Mouse (Mus musculus) liver, embryonic 14.5 days (tissue): ENCODE results near the gene Pknox2. TPM values are rescaled to one million over a fixed set of nuclear protein-coding genes. Genes with fewer than 3 reads are reported as not detected.

Experiments used
- ATAC-seq: fragments of 200-750 bp; cut with Nextera tagmentation; 2 replicates; pipeline ENCODE4 v1.8.0; 2017; ENCODE audit warnings: moderate number of reproducible peaks, mild to moderate bottlenecking, moderate library complexity; ENCODE audit not compliant: insufficient read depth
- DNase-seq, 3 experiments: peaks; one replicate each; pipeline ENCODE4 v3.0.0-alpha.2; 2012 to 2013; ENCODE audit warnings: low read depth in 3 of 3, low spot score in 3 of 3
- H3K27ac ChIP-seq: fragments of 300-500 bp; sonication (generic); 2 replicates; pipeline ENCODE4 v1.5.1; 2014; ENCODE audit warnings: moderate library complexity, mild to moderate bottlenecking, control low read depth, inconsistent platforms
- H3K27me3 ChIP-seq: fragments of 300-500 bp; sonication (generic); 2 replicates; pipeline ENCODE4 v1.6.1; 2014; ENCODE audit warnings: mild to moderate bottlenecking, low read length, moderate library complexity; ENCODE audit not compliant: control insufficient read depth, insufficient read depth
- H3K36me3 ChIP-seq: fragments of 300-500 bp; sonication (generic); replicated peaks from 2 replicates; pipeline ENCODE4 v1.6.1; 2014; ENCODE audit warnings: low read depth; ENCODE audit not compliant: control insufficient read depth, insufficient read depth
- H3K4me1 ChIP-seq, 2 experiments: fragments of 200-500 bp in 1 of 2; fragments of 300-500 bp in 1 of 2; sonication (generic) in 1 of 2; replicated peaks; 2 replicates each; pipeline ENCODE4 v1.6.1; 2012 to 2014; ENCODE audit warnings: antibody characterized with exemption in 1 of 2, inconsistent platforms in 1 of 2, low read length in 1 of 2; ENCODE audit not compliant: control insufficient read depth in 2 of 2, insufficient read depth in 2 of 2
- H3K4me2 ChIP-seq: fragments of 300-500 bp; sonication (generic); 2 replicates; pipeline ENCODE4 v1.6.1; 2014; ENCODE audit warnings: low read depth, mild to moderate bottlenecking, control low read depth, moderate library complexity
- H3K4me3 ChIP-seq, 2 experiments: fragments of 200-500 bp in 1 of 2; fragments of 300-500 bp in 1 of 2; sonication (generic) in 1 of 2; 2 replicates each; pipeline ENCODE4 v1.5.1; 2012 to 2014; ENCODE audit warnings: low read depth in 2 of 2, low read length in 2 of 2, mild to moderate bottlenecking in 2 of 2, control low read depth in 1 of 2, inconsistent platforms in 1 of 2, moderate library complexity in 1 of 2; ENCODE audit not compliant: insufficient read depth in 1 of 2
- H3K9ac ChIP-seq: fragments of 300-500 bp; sonication (generic); replicated peaks from 2 replicates; pipeline ENCODE4 v1.6.1; 2014; ENCODE audit warnings: mild to moderate bottlenecking, control low read depth, moderate library complexity
- H3K9me3 ChIP-seq: fragments of 300-500 bp; sonication (generic); 2 replicates; pipeline ENCODE4 v1.6.1; 2016; ENCODE audit warnings: low read length, mixed read lengths; ENCODE audit not compliant: control insufficient read depth
- CTCF ChIP-seq: IDR thresholded peaks from 2 replicates; pipeline ENCODE4 v1.5.1; 2016; ENCODE audit warnings: antibody characterized with exemption, low read depth, control low read depth
- EP300 ChIP-seq: IDR thresholded peaks from 2 replicates; pipeline ENCODE4 v1.6.1; 2016; ENCODE audit warnings: antibody characterized with exemption, low read depth
- WGBS: fragments of 180-500 bp; shearing (Covaris S2); extraction: QIAGEN DNeasy Blood & Tissue Kit; methylation state at CpG from one replicate; pipeline ENCODE4 v1.1.7; 2014; ENCODE audit not compliant: insufficient replicate concordance; 5-methylcytosine and 5-hydroxymethylcytosine counted together
- polyA plus RNA-seq, 2 experiments: library from polyadenylated mRNA; depleted of rRNA in 1 of 2; stranded (reverse) in 1 of 2; unstranded in 1 of 2; fragments of >200 nt; fragmentation: Nextera tagmentation in 1 of 2; extraction: Ambion mirVana in 1 of 2; gene quantifications; 2 replicates each; pipeline versions ENCODE4 v1.2.1 to v1.2.3; 2012 to 2014

The Pknox2 gene
- polyA plus RNA-seq, 2 experiments, result 0.08 to 0.18 TPM

DNA sequence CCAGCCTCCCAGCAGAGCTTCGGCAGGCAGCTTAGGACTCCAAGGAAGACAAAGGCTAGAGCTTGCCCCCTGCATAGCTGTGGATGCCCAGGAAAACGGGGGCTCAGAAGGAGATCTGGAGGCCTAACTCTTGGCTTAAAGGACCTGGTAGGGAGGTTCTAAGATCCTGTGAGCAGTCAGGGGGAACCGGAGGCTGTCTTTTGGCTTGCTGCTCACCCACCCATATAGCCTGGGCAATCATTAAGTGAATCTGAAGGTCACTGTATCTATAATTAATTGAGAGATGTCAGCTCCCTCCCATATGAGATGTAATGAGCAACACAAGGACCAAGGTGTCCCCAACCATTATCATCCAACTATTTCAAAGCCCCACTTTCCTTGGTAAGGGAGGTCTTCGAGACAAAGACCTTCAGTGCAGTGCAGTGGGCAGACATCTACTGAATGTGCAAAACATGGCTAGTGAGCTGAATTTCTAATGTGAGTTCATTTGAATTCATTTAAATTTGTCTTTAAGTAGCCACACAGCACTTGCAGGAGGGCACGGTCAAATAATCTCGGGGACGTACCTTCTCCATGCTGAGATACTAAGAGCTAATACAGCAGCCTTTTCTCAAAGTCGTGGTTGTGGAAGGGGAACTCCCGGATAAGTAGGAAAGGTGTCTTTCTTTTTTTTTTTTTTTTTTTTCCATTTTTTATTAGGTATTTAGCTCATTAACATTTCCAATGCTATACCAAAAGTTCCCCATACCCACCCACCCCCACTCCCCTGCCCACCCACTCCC lies 30.4 kb downstream of the Pknox2 start:
- H3K27ac ChIP-seq, result no peak overlapping the region
- no peak overlapping the region for H3K4me3 ChIP-seq
- H3K4me2 ChIP-seq, result no peak overlapping the region
- WGBS, result 63% methylated on average over 9 of the region's 9 CpGs
- H3K4me1 ChIP-seq, result no peaks in the 10 kb centered on the region
- no peaks in the 10 kb centered on the region for H3K36me3 ChIP-seq
- DNase-seq (no peak), ATAC-seq (no peak)
- no peaks in the 10 kb centered on the region for H3K27me3 ChIP-seq
- no peak for TF ChIP-seq EP300
- no peak for TF ChIP-seq CTCF
- H3K9ac ChIP-seq, result no peak overlapping the region
- H3K9me3 ChIP-seq, result no peaks in the 10 kb centered on the region

- DNase-seq, result no peak
- 57% methylated on average over 7 of the region's 7 CpGs for WGBS
- ATAC-seq, result no peak
Measured at GRCm38 (mm10) chr9:37115820-37116219, 31.4 kb downstream of the Pknox2 start.

GRCm38 (mm10) chr9:37114286-37115267 lies 32.6 kb downstream of the Pknox2 start:
- H3K9ac ChIP-seq, result no peak overlapping the region
- H3K9me3 ChIP-seq, result no peaks in the 10 kb centered on the region
- no peaks in the 10 kb centered on the region for H3K36me3 ChIP-seq
- ATAC-seq (no peak), DNase-seq (no peak)
- TF ChIP-seq CTCF, result peak; percentile 17; the same call in 1 of the 2 replicates
- TF ChIP-seq EP300, result no peak
- 39% methylated on average over 9 of the region's 9 CpGs for WGBS
- no peak overlapping the region for H3K4me2 ChIP-seq
- no peak overlapping the region for H3K27ac ChIP-seq
- H3K27me3 ChIP-seq, result no peaks in the 10 kb centered on the region
- H3K4me3 ChIP-seq, result no peak overlapping the region
- no peaks in the 10 kb centered on the region for H3K4me1 ChIP-seq

More at GRCm38 (mm10) chr9:37115820-37116219, 31.4 kb downstream of the Pknox2 start:
- no peaks in the 10 kb centered on the region for H3K9me3 ChIP-seq
- no peak overlapping the region for H3K4me3 ChIP-seq
- H3K36me3 ChIP-seq, result no peaks in the 10 kb centered on the region
- H3K9ac ChIP-seq, result no peak overlapping the region
- H3K4me2 ChIP-seq, result no peak overlapping the region
- TF ChIP-seq CTCF (no peak), EP300 (no peak)
- H3K4me1 ChIP-seq, result no peaks in the 10 kb centered on the region
- no peak overlapping the region for H3K27ac ChIP-seq
- H3K27me3 ChIP-seq, result no peaks in the 10 kb centered on the region

- WGBS, result 55% methylated on average over 2 of the region's 2 CpGs
- no peak overlapping the region for H3K27ac ChIP-seq
- no peaks in the 10 kb centered on the region for H3K9me3 ChIP-seq
- no peaks in the 10 kb centered on the region for H3K4me1 ChIP-seq
- no peaks in the 10 kb centered on the region for H3K36me3 ChIP-seq
- TF ChIP-seq EP300, result no peak
- TF ChIP-seq CTCF, result no peak
- H3K4me2 ChIP-seq, result no peak overlapping the region
- no peak for DNase-seq
- no peak for ATAC-seq
- H3K27me3 ChIP-seq, result no peaks in the 10 kb centered on the region
- no peak overlapping the region for H3K9ac ChIP-seq
- H3K4me3 ChIP-seq, result no peak overlapping the region
Measured at GRCm38 (mm10) chr9:37107546-37107945, 39.7 kb downstream of the Pknox2 start.

GRCm38 (mm10) chr9:37106808-37107207 lies 40.4 kb downstream of the Pknox2 start:
- Histone ChIP-seq H3K9me3 (no peaks in the 10 kb centered on the region), H3K27me3 (no peaks in the 10 kb centered on the region), H3K36me3 (no peaks in the 10 kb centered on the region), H3K4me1 (no peaks in the 10 kb centered on the region), H3K27ac (no peak overlapping the region), H3K9ac (no peak overlapping the region), H3K4me3 (no peak overlapping the region), H3K4me2 (no peak overlapping the region)
- TF ChIP-seq EP300, result no peak
- no peak for TF ChIP-seq CTCF
- DNase-seq (no peak), ATAC-seq (no peak)
- 46% methylated on average over 3 of the region's 3 CpGs for WGBS
